Mouse (Mus musculus) spleen, postnatal 36 days (tissue): ENCODE measurements around the gene Rnasel.
A peak's percentile ranks its signal among the peaks of the same experiment; 100 is the strongest.
"Not testable (repeated sequence)": the region's sequence is repeated elsewhere in the genome, so short reads cannot be mapped to it uniquely, and the experiment has no call there.

Experiments
- DNase-seq, 2 experiments: peaks; one replicate each; pipeline ENCODE4 v3.0.0; 2022; ENCODE audit warnings: low spot score in 2 of 2, mixed read lengths in 1 of 2

The Rnasel gene

GRCm38 (mm10) chr1:153769571-153769970, 20.3 kb downstream of the Rnasel start:
- DNase-seq: not testable (repeated sequence)

GRCm38 (mm10) chr1:153769998-153770775, 21.0 kb downstream of the Rnasel start:
- DNase-seq: no peak

- DNase-seq: no peak
Observed at GRCm38 (mm10) chr1:153770776-153771167, 21.5 kb downstream of the Rnasel start.

DNA sequence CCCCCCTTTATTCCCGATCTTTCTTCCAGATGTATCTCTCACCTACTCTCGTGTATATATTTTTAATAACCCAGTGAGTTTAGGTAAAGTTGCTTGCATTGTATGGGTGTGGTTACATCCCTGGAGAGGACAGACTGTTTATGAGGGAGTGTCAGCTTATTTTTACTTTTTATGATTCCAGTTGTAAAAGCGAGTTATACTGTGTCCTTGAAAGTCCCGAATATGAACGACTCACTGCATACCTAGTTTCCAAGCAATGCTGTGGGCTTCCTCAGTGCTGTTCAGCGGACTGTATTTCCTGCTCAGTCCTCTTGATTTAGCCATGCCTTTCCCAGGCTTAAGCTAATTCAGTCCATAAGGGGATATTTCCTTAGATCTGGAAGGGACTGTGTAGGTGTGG, 25.9 kb downstream of the Rnasel start:
- DNase-seq: no peak

DNA sequence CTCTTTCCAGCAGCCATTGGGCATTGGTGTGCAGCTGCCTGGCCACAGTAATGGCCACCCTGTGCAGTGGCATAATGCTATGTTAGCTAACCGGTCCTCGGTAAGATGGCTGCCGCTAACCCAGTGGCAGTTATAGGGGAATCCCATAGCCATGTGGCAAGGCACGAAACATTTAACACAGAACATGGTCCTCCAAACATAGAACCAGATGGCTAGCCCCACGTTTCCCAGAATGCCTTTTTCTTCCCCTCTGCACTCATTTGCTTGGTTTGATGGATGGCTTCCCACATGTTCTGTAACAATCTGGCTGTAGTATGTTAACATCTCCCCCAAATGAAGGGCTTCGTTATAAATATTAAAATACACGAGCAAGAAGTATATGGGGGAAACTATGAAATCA, 27.0 kb downstream of the Rnasel start:
- no peak for DNase-seq

GRCm38 (mm10) chr1:153778205-153778604, 29.0 kb downstream of the Rnasel start:
- no peak for DNase-seq

- DNase-seq: no peak
Observed at GRCm38 (mm10) chr1:153783339-153783738, 34.1 kb downstream of the Rnasel start.

- no peak for DNase-seq
Observed at GRCm38 (mm10) chr1:153785608-153786007, 36.4 kb downstream of the Rnasel start.

- no peak for DNase-seq
Observed at GRCm38 (mm10) chr1:153790708-153791107, 41.5 kb downstream of the Rnasel start.

DNA sequence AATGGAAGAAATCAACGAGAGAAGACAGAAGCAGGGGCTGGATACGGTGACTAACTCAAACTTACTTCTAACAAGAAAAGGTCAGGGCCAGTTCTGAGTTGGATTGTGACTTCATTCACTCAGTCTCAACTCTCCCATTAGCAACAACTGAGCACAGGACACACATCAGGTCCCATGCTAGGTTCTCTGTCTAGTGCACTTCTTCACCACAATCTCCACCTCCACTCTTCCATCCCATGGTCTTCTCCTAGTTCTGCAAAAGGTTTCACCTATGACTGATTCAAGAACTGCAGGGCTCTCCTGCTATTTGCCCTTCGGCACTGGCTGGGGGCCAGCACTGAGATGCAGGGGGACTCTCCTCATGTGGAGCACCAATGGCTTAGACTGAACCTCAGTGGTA, 45.0 kb downstream of the Rnasel start:
- DNase-seq: no peak

- no peak for DNase-seq
Observed at GRCm38 (mm10) chr1:153802691-153803090, 53.5 kb downstream of the Rnasel start.

DNA sequence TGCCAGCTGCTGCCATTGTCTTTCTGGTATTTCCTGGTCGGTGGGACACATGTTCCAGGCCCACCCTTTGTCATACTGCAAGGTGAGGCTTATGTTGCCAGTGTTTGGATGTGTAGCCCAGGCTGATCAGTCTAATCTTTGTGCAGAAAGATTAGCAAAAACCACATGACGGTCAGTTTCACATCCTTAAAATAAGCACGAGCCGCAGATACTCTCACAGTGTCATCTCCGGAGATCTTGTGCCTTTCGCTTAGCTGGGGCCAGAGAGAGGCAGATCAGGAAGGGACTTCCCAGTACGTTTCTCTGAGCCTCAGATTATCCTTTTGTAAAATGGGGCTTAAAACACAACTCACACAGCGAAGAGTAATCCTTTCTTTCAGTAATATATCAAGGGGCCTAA, 54.3 kb downstream of the Rnasel start:
- peak; percentile 47 to 58 for DNase-seq

- DNase-seq: peak; percentile 44 to 46
Observed at GRCm38 (mm10) chr1:153807390-153807993, 58.3 kb downstream of the Rnasel start.
